Mouse (Mus musculus): ENCODE measurements around the gene Gm20431.

DNA sequence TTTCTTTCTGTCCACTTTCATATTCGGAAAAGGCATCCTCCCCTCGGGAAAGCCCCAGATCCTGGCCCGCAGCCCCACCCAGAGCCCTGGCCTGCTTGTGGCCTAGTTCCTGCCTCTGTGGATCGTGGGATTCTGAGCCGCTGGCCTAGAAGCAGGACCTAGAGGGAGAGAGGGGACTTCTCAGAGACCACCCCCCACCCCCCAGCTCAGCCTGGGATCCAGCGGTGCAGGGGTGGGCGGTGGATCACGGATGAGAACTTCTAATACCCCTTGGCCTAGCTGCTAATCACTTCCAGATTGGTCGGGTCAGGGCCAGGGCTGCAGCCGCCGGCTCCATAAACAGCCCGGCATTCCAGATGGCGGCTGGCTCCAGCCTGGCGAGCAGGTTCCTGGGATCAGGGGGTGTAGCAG, 65.5 kb downstream of the Gm20431 start:
- TF ChIP-seq CTCF (IDR thresholded peaks at IDR 0.05; ENCODE audit: control insufficient read depth, insufficient read depth, insufficient replicate concordance, low read depth, low read length) (no peak), POLR2A (IDR thresholded peaks at IDR 0.05; ENCODE audit: control insufficient read depth, low read depth, low read length) (no peak)

Data from testis, adult 2 months (tissue).